Mouse (Mus musculus): ENCODE measurements at regions not wholly inside any gene's neighbourhood (a gene's known extent, or its start where the extent isn't known, plus 50 kb on each side); places are given as distances from the start of the nearest gene placed in this dataset.

GRCm38 (mm10) chr10:47054672-47055071 lies 1477.0 kb downstream of the Hace1 start:
- no peak for TF ChIP-seq EP300 (IDR thresholded peaks at IDR 0.05; ENCODE audit: insufficient read depth, low read depth, low read length)
- TF ChIP-seq CTCF (IDR thresholded peaks at IDR 0.05; ENCODE audit: low read depth, low read length), result no peak
